Mouse (Mus musculus): Measurements from ENCODE around the gene Hoxc10.
A peak's percentile ranks its signal among the peaks of the same experiment; 100 is the strongest.

Gene Hoxc10

GRCm38 (mm10) chr15:102945185-102946077, 21.2 kb upstream of the Hoxc10 start:
- DNase-seq = no peak

- DNase-seq = no peak
Observed at GRCm38 (mm10) chr15:102947276-102947675, 19.3 kb upstream of the Hoxc10 start.

- DNase-seq = no peak
Observed at GRCm38 (mm10) chr15:102948842-102949241, 17.8 kb upstream of the Hoxc10 start.

GRCm38 (mm10) chr15:102949696-102950095, 16.9 kb upstream of the Hoxc10 start:
- no peak for DNase-seq

GRCm38 (mm10) chr15:102950877-102951276, 15.7 kb upstream of the Hoxc10 start:
- no peak for DNase-seq

GRCm38 (mm10) chr15:102953561-102953960, 13.0 kb upstream of the Hoxc10 start:
- peak; percentile 19 for DNase-seq

- peak; percentile 64 for DNase-seq
Observed at GRCm38 (mm10) chr15:102954192-102955006, 12.2 kb upstream of the Hoxc10 start, which contains the start of gene Hoxc11. TSS of gene Hoxc11 (plus strand) at chr15:102954427.

GRCm38 (mm10) chr15:102955007-102955382, 11.6 kb upstream of the Hoxc10 start:
- no peak for DNase-seq

- peak; percentile 60 for DNase-seq
Observed at GRCm38 (mm10) chr15:102955833-102956640, 10.6 kb upstream of the Hoxc10 start.

- peak; percentile 39 for DNase-seq
Observed at GRCm38 (mm10) chr15:102956906-102957305, 9.7 kb upstream of the Hoxc10 start.

GRCm38 (mm10) chr15:102959663-102960191, 6.9 kb upstream of the Hoxc10 start:
- peak; percentile 57 for DNase-seq

- DNase-seq = peak; percentile 62
Observed at GRCm38 (mm10) chr15:102961728-102962127, 4.9 kb upstream of the Hoxc10 start.

- DNase-seq = peak; percentile 45
Observed at GRCm38 (mm10) chr15:102962492-102962891, 4.1 kb upstream of the Hoxc10 start.

GRCm38 (mm10) chr15:102963259-102963658, 3.3 kb upstream of the Hoxc10 start:
- DNase-seq = peak; percentile 48

- DNase-seq = peak; percentile 83
Observed at GRCm38 (mm10) chr15:102963671-102964640, 2.6 kb upstream of the Hoxc10 start.

- DNase-seq = peak; percentile 55
Observed at GRCm38 (mm10) chr15:102965003-102965891, 1.3 kb upstream of the Hoxc10 start.

- peak; percentile 99 for DNase-seq
Observed at GRCm38 (mm10) chr15:102965892-102966775, 462 bp upstream of the Hoxc10 start.

GRCm38 (mm10) chr15:102967312-102967510, 615 bp downstream of the Hoxc10 start, which contains the start of gene Hoxc5:
TSS of gene Hoxc5 (plus strand) at chr15:102967443.
- DNase-seq = no peak
